Mouse (Mus musculus): ENCODE data around the gene Rnf220. TPM values are rescaled to one million over a fixed set of nuclear protein-coding genes. Genes with fewer than 3 reads are reported as not detected.

Gene Rnf220
- polyA plus RNA-seq, 1 experiment from 2014 or later = 49.2 TPM

- peaks cover 38% of the 10 kb centered on the region for H3K27me3 ChIP-seq
- DNase-seq (ENCODE audit: low read depth, low spot score) (no peak), ATAC-seq (no peak)
- ChIA-PET POLR2A (no interaction called here), CTCF (no interaction called here)
- no peak for TF ChIP-seq CTCF (IDR thresholded peaks at IDR 0.05)
- in situ Hi-C loops (cut with MboI; ENCODE audit: low pct_unique_long_range_greater_than_20kb) = no loop called here
Measured at GRCm38 (mm10) chr4:117489566-117489965, 7.3 kb downstream of the Rnf220 start.

- no peak for DNase-seq (ENCODE audit: low read depth, low spot score)
- ChIA-PET CTCF (no interaction called here), POLR2A (no interaction called here)
- no peak for TF ChIP-seq CTCF (IDR thresholded peaks at IDR 0.05)
- in situ Hi-C loops (cut with MboI; ENCODE audit: low pct_unique_long_range_greater_than_20kb) = no loop called here
- peaks cover 21% of the 10 kb centered on the region for H3K27me3 ChIP-seq
- ATAC-seq = no peak
Measured at GRCm38 (mm10) chr4:117487471-117487870, 9.4 kb downstream of the Rnf220 start.

- CTCF ChIA-PET = no interaction called here
- no peak for ATAC-seq
- POLR2A ChIA-PET = no interaction called here
- H3K27me3 ChIP-seq = peaks cover 11% of the 10 kb centered on the region
- DNase-seq (ENCODE audit: low read depth, low spot score) = no peak
- TF ChIP-seq CTCF (IDR thresholded peaks at IDR 0.05) = no peak
- in situ Hi-C loops (cut with MboI; ENCODE audit: low pct_unique_long_range_greater_than_20kb) = no loop called here
Measured at GRCm38 (mm10) chr4:117486188-117486587, 10.7 kb downstream of the Rnf220 start.

GRCm38 (mm10) chr4:117485045-117485780, 11.6 kb downstream of the Rnf220 start:
- in situ Hi-C loops (cut with MboI; ENCODE audit: low pct_unique_long_range_greater_than_20kb) = no loop called here
- CTCF ChIA-PET = no interaction called here
- no peak for DNase-seq (ENCODE audit: low read depth, low spot score)
- TF ChIP-seq CTCF (IDR thresholded peaks at IDR 0.05) = no peak
- peaks cover 11% of the 10 kb centered on the region for H3K27me3 ChIP-seq
- POLR2A ChIA-PET = no interaction called here
- ATAC-seq = no peak

GRCm38 (mm10) chr4:117484256-117485044, 12.4 kb downstream of the Rnf220 start:
- CTCF ChIA-PET = no interaction called here
- H3K27me3 ChIP-seq = peaks cover 7% of the 10 kb centered on the region
- in situ Hi-C loops (cut with MboI; ENCODE audit: low pct_unique_long_range_greater_than_20kb) = no loop called here
- ATAC-seq = no peak
- DNase-seq (ENCODE audit: low read depth, low spot score) = no peak
- POLR2A ChIA-PET = interaction anchor here (0.6 kb wide), 1 partner anchor 67 kb away, joined by 3 read pairs; no protein-coding TSS in a partner anchor
- TF ChIP-seq CTCF (IDR thresholded peaks at IDR 0.05) = no peak

- TF ChIP-seq CTCF (IDR thresholded peaks at IDR 0.05) = no peak
- H3K27me3 ChIP-seq = peaks cover 7% of the 10 kb centered on the region
- ChIA-PET CTCF (no interaction called here), POLR2A (interaction anchor here (0.6 kb wide), 1 partner anchor 68 kb away, joined by 3 read pairs; no protein-coding TSS in a partner anchor)
- DNase-seq (ENCODE audit: low read depth, low spot score) (no peak), ATAC-seq (no peak)
- in situ Hi-C loops (cut with MboI; ENCODE audit: low pct_unique_long_range_greater_than_20kb) = no loop called here
Measured at GRCm38 (mm10) chr4:117483931-117484255, 13.0 kb downstream of the Rnf220 start.

- peaks cover 14% of the 10 kb centered on the region for H3K27me3 ChIP-seq
- no peak for ATAC-seq
- TF ChIP-seq CTCF (IDR thresholded peaks at IDR 0.05) = no peak
- in situ Hi-C loops (cut with MboI; ENCODE audit: low pct_unique_long_range_greater_than_20kb) = no loop called here
- POLR2A ChIA-PET = no interaction called here
- no peak for DNase-seq (ENCODE audit: low read depth, low spot score)
- CTCF ChIA-PET = no interaction called here
Measured at GRCm38 (mm10) chr4:117482103-117482502, 14.7 kb downstream of the Rnf220 start.

- CTCF ChIA-PET = no interaction called here
- no peak for DNase-seq (ENCODE audit: low read depth, low spot score)
- no peak for ATAC-seq
- POLR2A ChIA-PET = no interaction called here
- peaks cover 18% of the 10 kb centered on the region for H3K27me3 ChIP-seq
- in situ Hi-C loops (cut with MboI; ENCODE audit: low pct_unique_long_range_greater_than_20kb) = no loop called here
- no peak for TF ChIP-seq CTCF (IDR thresholded peaks at IDR 0.05)
Measured at GRCm38 (mm10) chr4:117480611-117481445, 16.0 kb downstream of the Rnf220 start.

- DNase-seq (ENCODE audit: low read depth, low spot score) (no peak), ATAC-seq (no peak)
- peaks cover 16% of the 10 kb centered on the region for H3K27me3 ChIP-seq
- ChIA-PET CTCF (no interaction called here), POLR2A (no interaction called here)
- TF ChIP-seq CTCF (IDR thresholded peaks at IDR 0.05) = no peak
- in situ Hi-C loops (cut with MboI; ENCODE audit: low pct_unique_long_range_greater_than_20kb) = no loop called here
Measured at GRCm38 (mm10) chr4:117479951-117480350, 16.9 kb downstream of the Rnf220 start.

GRCm38 (mm10) chr4:117478101-117478673, 18.7 kb downstream of the Rnf220 start:
- POLR2A ChIA-PET = no interaction called here
- CTCF ChIA-PET = no interaction called here
- in situ Hi-C loops (cut with MboI; ENCODE audit: low pct_unique_long_range_greater_than_20kb) = no loop called here
- DNase-seq (ENCODE audit: low read depth, low spot score) (no peak), ATAC-seq (no peak)
- no peak for TF ChIP-seq CTCF (IDR thresholded peaks at IDR 0.05)
- H3K27me3 ChIP-seq = peaks cover 15% of the 10 kb centered on the region
